ENCODE assay signal across 8 mouse cellular contexts in genomic region chr11:5099576-5100183, GRCm38 (mm10). TPM values are rescaled to one million over a fixed set of nuclear protein-coding genes. Genes with fewer than 3 reads are reported as not detected.
DNase-seq lines count a peak whose midpoint lies in the region; ATAC-seq and TF ChIP-seq lines count a peak whose summit lies in the region.

No protein-coding gene starts in this region.

- peak overlapping the region; percentile 90 for H3K9ac ChIP-seq in embryonic facial prominence, embryonic 12.5 days
- peak overlapping the region; percentile 82 for H3K9ac ChIP-seq in heart, adult 2 months (ENCODE audit: low read depth, low read length)
- peak overlapping the region; percentile 99 for H3K9ac ChIP-seq in limb, embryonic 12.5 days (replicated peaks)
- H3K9ac ChIP-seq in midbrain, embryonic 14.5 days (replicated peaks; ENCODE audit: low read length), result peak overlapping the region; percentile 94

- H3K4me1 ChIP-seq in embryonic facial prominence, embryonic 12.5 days, result peaks cover 25% of the 10 kb centered on the region
- H3K4me1 ChIP-seq in heart, adult 2 months (ENCODE audit: control insufficient read depth, insufficient read depth, low read length), result peaks cover 6% of the 10 kb centered on the region
- H3K4me1 ChIP-seq in limb, embryonic 12.5 days (replicated peaks), result peaks cover 37% of the 10 kb centered on the region
- peaks cover 34% of the 10 kb centered on the region for H3K4me1 ChIP-seq in midbrain, embryonic 14.5 days (ENCODE audit: control insufficient read depth, insufficient read depth, low read length)

- H3K4me3 ChIP-seq in embryonic facial prominence, embryonic 12.5 days, result peak overlapping the region; percentile 69
- H3K4me3 ChIP-seq in heart, adult 2 months, result peak overlapping the region; percentile 98
- H3K4me3 ChIP-seq in limb, embryonic 12.5 days (replicated peaks), result peak overlapping the region; percentile 100
- peak overlapping the region; percentile 100 for H3K4me3 ChIP-seq in midbrain, embryonic 14.5 days (replicated peaks; ENCODE audit: low read depth, low read length)

- H3K27ac ChIP-seq in embryonic facial prominence, embryonic 12.5 days, result peak overlapping the region; percentile 97
- H3K27ac ChIP-seq in heart, adult 2 months, result peak overlapping the region; percentile 100
- peak overlapping the region; percentile 97 for H3K27ac ChIP-seq in limb, embryonic 12.5 days
- H3K27ac ChIP-seq in midbrain, embryonic 14.5 days (replicated peaks; ENCODE audit: low read depth, low read length), result peak overlapping the region; percentile 99

- H3K79me2 ChIP-seq in heart, adult 2 months (replicated peaks; ENCODE audit: control insufficient read depth, insufficient read depth, low read length), result peaks cover 1% of the 10 kb centered on the region

- TF ChIP-seq CTCF in heart, adult 2 months (IDR thresholded peaks at IDR 0.05), result no peak

- WGBS in embryonic facial prominence, embryonic 12.5 days, result 1% methylated on average over 31 of the region's 31 CpGs
- WGBS in heart, adult 2 months, result under 1% methylated on average over 31 of the region's 31 CpGs
- WGBS in limb, embryonic 12.5 days, result under 1% methylated on average over 31 of the region's 31 CpGs
- 0% methylated on average over 31 of the region's 31 CpGs for WGBS in midbrain, embryonic 14.5 days

- H3K36me3 ChIP-seq in embryonic facial prominence, embryonic 12.5 days, result peaks cover 18% of the 10 kb centered on the region
- peaks cover 5% of the 10 kb centered on the region; the same call in 1 of the 2 replicates for H3K36me3 ChIP-seq in heart, adult 2 months (ENCODE audit: control insufficient read depth, insufficient read depth, low read length)
- peaks cover 17% of the 10 kb centered on the region for H3K36me3 ChIP-seq in limb, embryonic 12.5 days
- peaks cover 16% of the 10 kb centered on the region for H3K36me3 ChIP-seq in midbrain, embryonic 14.5 days (ENCODE audit: control insufficient read depth, insufficient read depth, low read length)

- intact Hi-C loops in heart, adult 2 months (cut with DNase I), result loop anchor here (2.0 to 5.0 kb wide), 2 partner anchors 35 to 1002 kb away; partner anchors contain the start of genes Gas2l1 and Mtfp1

- H3K4me2 ChIP-seq in embryonic facial prominence, embryonic 12.5 days (replicated peaks), result peak overlapping the region; percentile 58
- peak overlapping the region; percentile 67 for H3K4me2 ChIP-seq in limb, embryonic 12.5 days
- peak overlapping the region; percentile 90 for H3K4me2 ChIP-seq in midbrain, embryonic 14.5 days (ENCODE audit: low read length)

- no peaks in the 10 kb centered on the region for H3K9me3 ChIP-seq in embryonic facial prominence, embryonic 12.5 days
- H3K9me3 ChIP-seq in limb, embryonic 12.5 days, result no peaks in the 10 kb centered on the region
- H3K9me3 ChIP-seq in midbrain, embryonic 14.5 days (ENCODE audit: control insufficient read depth, low read length), result no peaks in the 10 kb centered on the region

- TF ChIP-seq POLR2A in heart, adult 2 months (IDR thresholded peaks at IDR 0.05; ENCODE audit: insufficient read depth, low read depth, low read length), result peak; percentile 81

- DNase-seq in urinary bladder, adult 18-20 months (ENCODE audit: low spot score in 2 of 2), result peak; percentile 67 to 79
- no peak for DNase-seq in urinary bladder, postnatal 10 days (ENCODE audit: low spot score)
- DNase-seq in heart, adult 2 months, result peak; percentile 84 to 88
- peak; percentile 82 to 89 for DNase-seq in kidney, adult 8-10 months
- DNase-seq in midbrain, embryonic 14.5 days, result peak; percentile 88
- DNase-seq in spleen, adult 12 weeks (ENCODE audit: low spot score), result peak; percentile 76

- H3K27me3 ChIP-seq in embryonic facial prominence, embryonic 12.5 days, result no peaks in the 10 kb centered on the region
- no peaks in the 10 kb centered on the region for H3K27me3 ChIP-seq in heart, adult 2 months (ENCODE audit: control insufficient read depth, insufficient read depth, low read length)
- H3K27me3 ChIP-seq in limb, embryonic 12.5 days, result no peaks in the 10 kb centered on the region
- no peaks in the 10 kb centered on the region for H3K27me3 ChIP-seq in midbrain, embryonic 14.5 days (ENCODE audit: control insufficient read depth, insufficient read depth, low read length)

- 0 out of 2 replicates have a peak, but pooled peaks have one; percentile 24 for TF ChIP-seq EP300 in heart, adult 2 months (IDR thresholded peaks at IDR 0.05; ENCODE audit: insufficient read depth, low read depth, low read length)

- ATAC-seq in embryonic facial prominence, embryonic 12.5 days (ENCODE audit: insufficient number of reproducible peaks, insufficient read depth, low FRiP score, low TSS enrichment), result peak; percentile 81
- peak; percentile 71 for ATAC-seq in limb, embryonic 12.5 days (ENCODE audit: insufficient number of reproducible peaks, insufficient read depth, low FRiP score, low TSS enrichment, low read depth)
- peak; percentile 70 for ATAC-seq in midbrain, embryonic 14.5 days (ENCODE audit: low FRiP score, low TSS enrichment)

RNA-seq across cellular contexts. Expression of gene Ewsr1, which starts 0.6 kb away (rescaled TPM):
- polyA plus RNA-seq in embryonic facial prominence, embryonic 12.5 days (2016; fragmentation: Nextera tagmentation; extraction: Ambion mirVana), result 949 and 978 TPM in 2 replicates
- 10 to 100 TPM; 89.7 to 92.3 TPM for total RNA-seq in heart, adult 2 months (2021)
- 164 and 193 TPM in 2 replicates for polyA plus RNA-seq in heart, adult 2 months (2012; rRNA removed)
- polyA plus RNA-seq in limb, embryonic 12.5 days (2016; fragmentation: Nextera tagmentation; extraction: Ambion mirVana), result 1,006 and 1,007 TPM in 2 replicates
- polyA plus RNA-seq in midbrain, embryonic 14.5 days (2014; fragmentation: Nextera tagmentation; extraction: Ambion mirVana), result 346 and 428 TPM in 2 replicates

RNA-seq across cellular contexts. Expression of gene Rhbdd3, which starts 1.0 kb away (rescaled TPM):
- polyA plus RNA-seq in embryonic facial prominence, embryonic 12.5 days (2016; fragmentation: Nextera tagmentation; extraction: Ambion mirVana), result 26.4 and 27.9 TPM in 2 replicates
- total RNA-seq in heart, adult 2 months (2021), result 10 to 100 TPM; 21.2 to 23.3 TPM
- polyA plus RNA-seq in heart, adult 2 months (2012; rRNA removed), result 30.9 and 34.4 TPM in 2 replicates
- polyA plus RNA-seq in limb, embryonic 12.5 days (2016; fragmentation: Nextera tagmentation; extraction: Ambion mirVana), result 23.2 and 24.8 TPM in 2 replicates
- 34.5 and 45.4 TPM in 2 replicates for polyA plus RNA-seq in midbrain, embryonic 14.5 days (2014; fragmentation: Nextera tagmentation; extraction: Ambion mirVana)

RNA-seq across cellular contexts. Expression of gene Gas2l1, which starts 34.6 kb away (rescaled TPM):
- polyA plus RNA-seq in embryonic facial prominence, embryonic 12.5 days (2016; fragmentation: Nextera tagmentation; extraction: Ambion mirVana), result 44.3 and 47.6 TPM in 2 replicates
- 10 to 100 TPM; 18.2 to 21.0 TPM for total RNA-seq in heart, adult 2 months (2021)
- 22.5 and 27.9 TPM in 2 replicates for polyA plus RNA-seq in heart, adult 2 months (2012; rRNA removed)
- 40.5 and 44.9 TPM in 2 replicates for polyA plus RNA-seq in limb, embryonic 12.5 days (2016; fragmentation: Nextera tagmentation; extraction: Ambion mirVana)
- 19.7 and 22.1 TPM in 2 replicates for polyA plus RNA-seq in midbrain, embryonic 14.5 days (2014; fragmentation: Nextera tagmentation; extraction: Ambion mirVana)

RNA-seq across cellular contexts. Expression of gene Rasl10a, which starts 41.8 kb away (rescaled TPM):
- 1.1 TPM in 2 replicates for polyA plus RNA-seq in embryonic facial prominence, embryonic 12.5 days (2016; fragmentation: Nextera tagmentation; extraction: Ambion mirVana)
- total RNA-seq in heart, adult 2 months (2021), result 1 to 10 TPM; 5.0 to 8.1 TPM
- polyA plus RNA-seq in heart, adult 2 months (2012; rRNA removed), result 5.2 and 5.4 TPM in 2 replicates
- polyA plus RNA-seq in limb, embryonic 12.5 days (2016; fragmentation: Nextera tagmentation; extraction: Ambion mirVana), result 2.8 and 3.2 TPM in 2 replicates
- 0.33 and 1.3 TPM in 2 replicates for polyA plus RNA-seq in midbrain, embryonic 14.5 days (2014; fragmentation: Nextera tagmentation; extraction: Ambion mirVana)

RNA-seq across cellular contexts. Expression of gene Emid1, which starts 52.4 kb away (rescaled TPM):
- polyA plus RNA-seq in embryonic facial prominence, embryonic 12.5 days (2016; fragmentation: Nextera tagmentation; extraction: Ambion mirVana), result 27.9 and 31.0 TPM in 2 replicates
- 1 to 10 TPM in 1 of 2 experiments, under 1 TPM in 1; 0.82 to 1.2 TPM for total RNA-seq in heart, adult 2 months (2021)
- 2.5 and 3.8 TPM in 2 replicates for polyA plus RNA-seq in heart, adult 2 months (2012; rRNA removed)
- 16.4 and 18.2 TPM in 2 replicates for polyA plus RNA-seq in limb, embryonic 12.5 days (2016; fragmentation: Nextera tagmentation; extraction: Ambion mirVana)
- polyA plus RNA-seq in midbrain, embryonic 14.5 days (2014; fragmentation: Nextera tagmentation; extraction: Ambion mirVana), result 7.9 and 9.8 TPM in 2 replicates
